Mouse (Mus musculus): ENCODE results near the gene Lamc3. TPM values are rescaled to one million over a fixed set of nuclear protein-coding genes. Genes with fewer than 3 reads are reported as not detected.
A peak's percentile ranks its signal among the peaks of the same experiment; 100 is the strongest.
"Not testable (repeated sequence)": the region's sequence is repeated elsewhere in the genome, so short reads cannot be mapped to it uniquely, and the experiment has no call there.

Lamc3 gene
- polyA plus RNA-seq, 1 experiment from 2014 or later = 3.9 TPM

DNA sequence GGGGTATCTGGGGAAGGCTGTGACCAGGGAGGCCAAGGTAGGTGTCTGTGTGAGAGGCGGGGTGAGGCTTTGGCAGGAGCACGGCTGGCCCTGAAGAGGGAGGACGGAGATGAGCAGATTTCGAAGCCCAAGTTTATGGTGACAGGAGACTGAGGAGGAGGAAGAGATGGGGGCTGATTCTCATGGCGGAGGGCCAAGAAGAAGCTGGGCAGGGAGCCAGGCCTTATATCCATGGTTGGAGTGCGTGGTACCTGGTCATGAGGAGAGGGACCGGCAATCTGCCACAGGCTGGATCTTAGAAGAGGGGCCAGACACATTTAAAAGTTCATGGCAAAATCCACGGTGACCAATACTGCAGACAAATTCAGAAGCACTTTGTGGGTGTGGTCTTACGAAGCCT is 19.3 kb downstream of the Lamc3 start:
- no peak overlapping the region for H3K9ac ChIP-seq
- no peaks in the 10 kb centered on the region for H3K27me3 ChIP-seq
- H3K27ac ChIP-seq = no peak overlapping the region
- 66% methylated on average over 9 of the region's 9 CpGs for WGBS
- H3K4me1 ChIP-seq = peaks cover 30% of the 10 kb centered on the region
- no peaks in the 10 kb centered on the region for H3K9me3 ChIP-seq
- no peak overlapping the region for H3K4me3 ChIP-seq
- no peaks in the 10 kb centered on the region for H3K36me3 ChIP-seq
- no peak overlapping the region for H3K4me2 ChIP-seq
- ATAC-seq (ENCODE audit: insufficient number of reproducible peaks, insufficient read depth, low FRiP score, low TSS enrichment, low read depth) = no peak

DNA sequence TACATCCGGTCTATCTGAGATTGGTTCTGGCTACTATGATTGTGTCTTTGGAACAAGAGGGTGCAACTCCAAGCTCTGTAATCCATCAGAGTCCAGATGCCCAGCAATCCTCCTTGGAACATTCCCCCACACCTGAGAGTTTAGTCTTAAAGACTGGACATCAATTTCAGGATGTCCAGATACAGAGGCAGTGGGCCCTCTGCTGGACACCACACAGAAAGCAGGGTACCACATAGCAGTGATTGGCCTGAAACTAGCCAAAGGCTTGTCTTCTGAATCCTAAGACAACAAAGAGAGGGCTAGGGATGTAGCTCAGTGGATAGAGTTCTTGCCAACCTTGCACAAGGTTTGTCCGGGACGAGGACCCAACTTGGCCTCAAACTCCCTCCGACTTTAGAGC is 25.5 kb downstream of the Lamc3 start:
- Histone ChIP-seq H3K4me3 (no peak overlapping the region), H3K4me1 (no peaks in the 10 kb centered on the region), H3K36me3 (no peaks in the 10 kb centered on the region), H3K9me3 (no peaks in the 10 kb centered on the region), H3K9ac (no peak overlapping the region), H3K27ac (no peak overlapping the region), H3K4me2 (no peak overlapping the region), H3K27me3 (no peaks in the 10 kb centered on the region)
- ATAC-seq (ENCODE audit: insufficient number of reproducible peaks, insufficient read depth, low FRiP score, low TSS enrichment, low read depth) = no peak
- whole genome bisulfite sequencing = 71% methylated on average over 4 of the region's 4 CpGs

DNA sequence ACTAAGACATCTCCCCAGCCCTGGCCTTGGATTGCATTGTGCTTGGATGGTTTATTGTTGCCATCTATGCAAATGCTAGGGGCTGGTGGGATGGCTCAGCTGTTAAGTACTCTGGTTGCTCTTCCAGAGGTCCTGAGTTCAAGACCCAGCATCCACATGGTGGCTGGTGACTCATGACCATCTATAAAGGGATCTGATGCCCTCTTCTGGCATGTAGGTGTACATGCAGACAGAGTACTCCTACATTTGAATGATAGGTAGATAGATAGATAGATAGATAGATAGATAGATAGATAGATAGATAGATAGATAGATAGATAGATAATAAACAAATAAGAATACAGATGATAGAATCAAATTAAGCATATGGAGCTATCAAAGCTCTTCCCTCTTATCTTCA is 27.1 kb downstream of the Lamc3 start:
- H3K36me3 ChIP-seq; H3K4me3 ChIP-seq; H3K27ac ChIP-seq; H3K9me3 ChIP-seq; H3K4me1 ChIP-seq; ATAC-seq (ENCODE audit: insufficient number of reproducible peaks, insufficient read depth, low FRiP score, low TSS enrichment, low read depth); H3K27me3 ChIP-seq; H3K4me2 ChIP-seq: not testable (repeated sequence)
- H3K9ac ChIP-seq = peak overlapping the region; percentile 32; the same call in 1 of the 2 replicates

DNA sequence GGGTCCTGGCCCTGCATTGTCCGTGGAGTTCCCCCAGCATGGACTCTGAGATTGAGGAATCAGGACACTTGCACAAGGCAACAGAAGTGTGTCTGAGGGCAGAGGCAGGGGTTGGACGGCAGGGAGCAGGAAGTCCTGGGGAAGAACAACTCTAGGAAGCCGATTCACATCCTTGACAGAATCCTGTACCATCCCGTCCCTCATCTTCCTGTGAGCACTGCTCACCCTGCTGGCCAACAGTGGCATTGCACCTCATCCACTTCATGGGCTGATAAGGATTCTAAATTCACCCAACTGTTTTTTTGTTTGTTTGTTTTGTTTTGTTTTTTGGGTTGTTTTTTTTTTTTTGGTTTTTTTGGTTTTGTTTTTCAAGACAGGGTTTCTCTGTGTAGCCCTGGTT is 28.0 kb downstream of the Lamc3 start:
- H3K27me3 ChIP-seq = peaks cover 8% of the 10 kb centered on the region
- H3K4me2 ChIP-seq = no peak overlapping the region
- WGBS = 20% methylated on average over 4 of the region's 4 CpGs
- no peak overlapping the region for H3K9ac ChIP-seq
- H3K27ac ChIP-seq = no peak overlapping the region
- H3K4me1 ChIP-seq = no peaks in the 10 kb centered on the region
- H3K36me3 ChIP-seq = no peaks in the 10 kb centered on the region
- no peaks in the 10 kb centered on the region for H3K9me3 ChIP-seq
- H3K4me3 ChIP-seq = no peak overlapping the region
- ATAC-seq (ENCODE audit: insufficient number of reproducible peaks, insufficient read depth, low FRiP score, low TSS enrichment, low read depth) = no peak

DNA sequence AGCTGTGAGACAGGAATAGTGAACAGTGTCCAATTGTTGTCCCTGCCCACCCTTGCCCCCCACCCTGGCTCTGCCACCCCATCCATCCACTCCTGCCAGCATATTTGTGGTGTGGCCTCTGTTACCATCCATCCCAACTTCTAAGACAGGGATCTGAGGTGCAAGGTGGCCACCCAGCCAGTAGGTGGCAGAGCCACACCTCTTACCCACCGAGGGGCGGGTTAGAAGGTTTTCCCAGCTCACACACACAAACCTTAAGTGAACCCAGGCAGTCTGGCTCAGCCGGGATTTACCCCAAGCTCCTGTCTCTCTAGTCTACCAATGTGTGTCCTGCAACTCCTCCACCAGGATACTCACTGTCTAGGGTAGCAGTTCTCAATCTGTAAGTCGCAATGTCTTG is 30.5 kb downstream of the Lamc3 start:
- H3K4me1 ChIP-seq = no peaks in the 10 kb centered on the region
- WGBS = 24% methylated on average over 4 of the region's 4 CpGs
- ATAC-seq (ENCODE audit: insufficient number of reproducible peaks, insufficient read depth, low FRiP score, low TSS enrichment, low read depth) = 0 out of 2 replicates have a peak, but pooled peaks have one; percentile 21

DNA sequence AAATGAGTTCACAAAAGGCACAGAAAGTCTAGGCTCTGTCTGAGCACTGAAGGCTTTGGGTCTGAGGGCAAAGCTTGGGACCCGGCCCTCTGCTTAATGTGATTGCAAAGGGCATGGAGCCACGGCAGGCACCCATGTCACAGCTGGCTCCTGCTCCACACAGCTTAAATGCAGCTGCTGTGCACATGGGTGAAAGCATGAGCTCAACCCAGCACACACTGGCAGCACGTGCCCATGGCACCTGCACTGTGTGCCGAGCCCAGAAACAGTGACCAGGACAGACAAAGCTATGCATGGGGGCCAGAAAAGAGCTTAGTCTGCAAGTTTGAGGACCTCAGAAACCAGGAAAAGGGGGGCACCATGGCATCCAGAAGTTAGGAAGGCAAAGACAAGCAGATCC is 36.6 kb downstream of the Lamc3 start:
- no peaks in the 10 kb centered on the region for H3K9me3 ChIP-seq
- no peaks in the 10 kb centered on the region for H3K36me3 ChIP-seq
- 73% methylated on average over 4 of the region's 4 CpGs for WGBS
- H3K9ac ChIP-seq = no peak overlapping the region
- H3K27me3 ChIP-seq = peaks cover 19% of the 10 kb centered on the region
- H3K4me1 ChIP-seq = no peaks in the 10 kb centered on the region
- H3K4me3 ChIP-seq = no peak overlapping the region
- H3K4me2 ChIP-seq = no peak overlapping the region
- no peak for ATAC-seq (ENCODE audit: insufficient number of reproducible peaks, insufficient read depth, low FRiP score, low TSS enrichment, low read depth)
- no peak overlapping the region for H3K27ac ChIP-seq

More for the DNA sequence above, 30.5 kb downstream of the Lamc3 start:
- Histone ChIP-seq H3K27ac (no peak overlapping the region), H3K4me3 (no peak overlapping the region), H3K27me3 (peaks cover 22% of the 10 kb centered on the region), H3K9me3 (no peaks in the 10 kb centered on the region), H3K36me3 (no peaks in the 10 kb centered on the region), H3K9ac (no peak overlapping the region), H3K4me2 (no peak overlapping the region)

DNA sequence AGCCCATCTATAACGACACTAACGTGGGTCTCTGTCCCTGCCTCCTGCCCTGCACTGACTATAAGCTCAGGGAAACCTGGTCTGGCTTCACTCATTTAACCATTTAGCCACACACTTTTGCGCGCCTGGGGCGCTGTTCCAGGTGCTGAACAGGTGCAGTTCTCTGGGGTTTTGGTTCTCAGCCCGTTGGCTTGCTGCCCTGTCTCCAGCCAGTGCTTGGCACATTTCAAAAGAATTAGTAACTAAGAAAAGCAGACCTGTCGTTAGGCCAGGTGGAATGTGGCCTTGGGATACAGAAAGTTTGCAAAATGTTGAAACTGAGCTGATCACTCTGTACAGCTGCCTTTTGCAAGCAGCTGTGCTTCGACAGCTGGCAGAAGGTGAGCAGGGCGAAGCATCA is 37.7 kb downstream of the Lamc3 start:
- 24% methylated on average over 9 of the region's 9 CpGs for WGBS

DNA sequence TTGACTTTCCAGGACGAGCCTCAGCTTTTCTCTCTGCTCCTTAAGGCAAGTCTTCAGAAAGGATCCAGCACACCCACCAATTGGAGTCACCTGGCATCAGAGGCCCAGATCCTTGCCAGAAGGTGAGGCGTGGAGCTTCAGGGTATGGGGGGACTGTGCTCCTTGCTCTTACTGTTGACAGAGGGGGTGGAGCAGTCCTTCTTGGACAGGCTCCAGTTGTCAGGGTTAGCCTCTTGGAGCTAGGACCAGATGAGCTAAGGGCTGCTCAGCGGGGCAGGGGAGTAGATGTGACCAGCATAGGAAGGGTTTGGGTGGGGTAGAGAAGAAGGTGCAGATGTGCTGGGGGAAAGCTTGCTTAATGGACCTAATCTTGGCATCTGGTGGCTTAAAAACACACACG is 38.8 kb downstream of the Lamc3 start:
- WGBS = 58% methylated on average over 4 of the region's 4 CpGs
- Histone ChIP-seq H3K36me3 (no peaks in the 10 kb centered on the region), H3K27ac (no peak overlapping the region), H3K4me2 (no peak overlapping the region), H3K4me1 (no peaks in the 10 kb centered on the region), H3K9me3 (no peaks in the 10 kb centered on the region), H3K4me3 (no peak overlapping the region), H3K9ac (no peak overlapping the region), H3K27me3 (peaks cover 10% of the 10 kb centered on the region; the same call in 1 of the 2 replicates)
- ATAC-seq (ENCODE audit: insufficient number of reproducible peaks, insufficient read depth, low FRiP score, low TSS enrichment, low read depth) = no peak

More for the DNA sequence above, 37.7 kb downstream of the Lamc3 start:
- Histone ChIP-seq H3K36me3 (no peaks in the 10 kb centered on the region), H3K4me1 (no peaks in the 10 kb centered on the region), H3K27me3 (peaks cover 16% of the 10 kb centered on the region), H3K9ac (no peak overlapping the region), H3K4me3 (no peak overlapping the region), H3K4me2 (no peak overlapping the region), H3K9me3 (no peaks in the 10 kb centered on the region), H3K27ac (no peak overlapping the region)
- ATAC-seq (ENCODE audit: insufficient number of reproducible peaks, insufficient read depth, low FRiP score, low TSS enrichment, low read depth) = no peak

DNA sequence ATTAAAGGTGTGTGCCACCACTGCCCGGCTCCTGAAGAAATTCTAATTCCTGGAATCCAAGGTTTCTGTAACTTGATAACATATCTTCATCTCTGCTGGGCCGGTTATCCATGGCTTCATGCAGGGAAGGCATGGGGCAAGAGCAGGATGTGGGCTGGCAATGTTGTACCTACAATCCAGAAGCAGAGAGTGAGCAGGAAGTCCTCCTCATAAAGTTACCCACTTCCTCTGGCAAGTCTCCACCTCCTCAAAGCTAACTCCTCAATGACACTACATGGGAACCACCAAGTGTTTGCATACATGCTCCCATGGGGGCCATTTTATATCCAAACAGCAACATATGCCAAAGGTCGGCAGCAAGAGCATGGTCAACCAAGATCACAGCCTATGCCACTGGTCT is 42.6 kb downstream of the Lamc3 start:
- Histone ChIP-seq H3K4me2 (no peak overlapping the region), H3K27me3 (no peaks in the 10 kb centered on the region)

DNA sequence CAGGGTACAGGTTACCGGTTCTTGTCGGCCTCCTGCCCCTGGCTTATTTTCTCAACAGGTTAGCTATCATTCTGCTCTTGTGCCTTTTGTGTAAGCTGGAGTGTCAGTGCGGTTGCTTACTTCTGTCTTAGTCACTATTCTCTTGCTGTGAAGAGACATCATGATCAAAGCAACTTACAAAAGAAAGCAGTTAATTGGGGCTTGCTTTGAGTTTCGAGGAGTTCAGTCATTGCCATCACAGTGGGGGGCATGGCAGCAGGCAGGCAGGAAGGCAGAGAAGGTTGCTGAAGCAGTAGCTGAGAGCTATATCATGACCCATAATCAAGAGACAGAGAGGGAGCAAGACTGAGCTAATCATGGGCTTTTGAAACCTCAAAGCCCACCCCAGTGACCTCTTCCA is 47.5 kb downstream of the Lamc3 start:
- Histone ChIP-seq H3K9me3 (no peaks in the 10 kb centered on the region), H3K4me2 (no peak overlapping the region), H3K27me3 (no peaks in the 10 kb centered on the region), H3K4me1 (no peaks in the 10 kb centered on the region), H3K27ac (no peak overlapping the region), H3K9ac (no peak overlapping the region), H3K4me3 (no peak overlapping the region), H3K36me3 (no peaks in the 10 kb centered on the region)
- ATAC-seq (ENCODE audit: insufficient number of reproducible peaks, insufficient read depth, low FRiP score, low TSS enrichment, low read depth) = no peak
- WGBS = 48% methylated on average over 4 of the region's 4 CpGs

More for the DNA sequence above, 42.6 kb downstream of the Lamc3 start:
- Histone ChIP-seq H3K9me3 (no peaks in the 10 kb centered on the region), H3K9ac (no peak overlapping the region), H3K4me3 (no peak overlapping the region), H3K27ac (no peak overlapping the region), H3K4me1 (no peaks in the 10 kb centered on the region), H3K36me3 (no peaks in the 10 kb centered on the region)
- WGBS = 71% methylated on average over 3 of the region's 3 CpGs
- no peak for ATAC-seq (ENCODE audit: insufficient number of reproducible peaks, insufficient read depth, low FRiP score, low TSS enrichment, low read depth)

DNA sequence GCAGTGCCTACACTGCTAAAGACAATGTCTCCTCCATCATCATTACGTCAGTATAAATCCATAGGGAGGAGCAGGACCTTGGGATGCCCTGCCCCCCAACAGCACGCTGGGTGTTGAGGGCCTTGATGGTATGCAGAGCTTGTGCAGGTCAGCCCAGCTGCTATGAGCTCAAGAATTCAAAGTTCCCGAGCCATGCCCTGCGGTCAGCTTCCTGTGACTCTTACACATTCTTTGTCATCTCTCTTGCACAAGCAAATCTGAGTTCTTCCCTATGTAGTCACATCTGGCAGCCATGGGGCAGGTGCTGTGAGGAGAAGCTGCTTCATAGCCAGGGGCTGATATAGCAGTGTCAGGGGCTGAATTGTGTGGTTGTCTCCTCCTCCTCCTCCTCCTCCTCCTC is 48.0 kb downstream of the Lamc3 start:
- Histone ChIP-seq H3K9me3 (no peaks in the 10 kb centered on the region), H3K4me1 (no peaks in the 10 kb centered on the region), H3K4me3 (no peak overlapping the region), H3K9ac (no peak overlapping the region), H3K4me2 (no peak overlapping the region), H3K27me3 (no peaks in the 10 kb centered on the region), H3K27ac (no peak overlapping the region), H3K36me3 (no peaks in the 10 kb centered on the region)
- no peak for ATAC-seq (ENCODE audit: insufficient number of reproducible peaks, insufficient read depth, low FRiP score, low TSS enrichment, low read depth)
- WGBS = 51% methylated on average over 4 of the region's 4 CpGs

DNA sequence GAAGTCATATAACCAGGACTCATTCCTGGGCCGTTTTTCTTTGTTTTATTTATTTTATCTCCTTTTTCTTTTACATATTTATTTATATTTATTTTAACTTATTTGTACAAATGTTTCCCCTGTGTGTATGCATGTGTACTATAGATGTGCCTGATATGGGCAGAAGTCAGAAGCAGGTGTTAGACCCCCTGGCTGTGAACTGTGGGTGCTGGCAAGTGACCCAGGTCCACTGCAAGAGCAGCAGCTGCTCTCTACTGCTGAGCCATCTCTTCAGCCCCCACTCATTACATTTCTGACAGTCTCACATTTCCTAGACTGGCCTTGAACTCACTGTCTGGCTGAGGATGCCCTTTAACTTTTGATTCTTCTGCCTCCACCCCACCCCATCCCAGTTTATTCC is 51.2 kb downstream of the Lamc3 start:
- Histone ChIP-seq H3K4me1 (no peaks in the 10 kb centered on the region), H3K27me3 (no peaks in the 10 kb centered on the region), H3K4me3 (no peak overlapping the region), H3K9ac (no peak overlapping the region), H3K36me3 (no peaks in the 10 kb centered on the region), H3K27ac (no peak overlapping the region), H3K9me3 (no peaks in the 10 kb centered on the region), H3K4me2 (no peak overlapping the region)
- no peak for ATAC-seq (ENCODE audit: insufficient number of reproducible peaks, insufficient read depth, low FRiP score, low TSS enrichment, low read depth)
- 85% methylated on average over 1 of the region's 1 CpGs for WGBS

DNA sequence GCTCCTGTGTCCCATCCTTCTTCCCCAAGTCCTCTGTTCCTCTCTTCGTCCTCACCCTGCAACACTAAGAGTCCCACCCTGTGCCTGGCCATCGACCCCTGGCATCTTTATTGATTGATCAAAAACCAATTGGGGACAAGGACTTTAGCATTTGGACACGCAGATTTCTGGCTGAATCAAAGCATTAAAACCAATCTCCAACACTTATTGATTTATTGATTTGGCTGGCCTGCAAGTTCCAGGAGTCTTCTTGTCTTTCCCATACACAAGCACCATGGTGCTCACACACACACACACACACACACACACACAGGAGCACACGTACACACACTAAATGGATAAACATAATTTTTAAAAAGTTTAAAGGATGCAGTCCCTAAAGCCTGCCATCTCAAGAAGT is 55.9 kb downstream of the Lamc3 start:
- Histone ChIP-seq H3K4me1 (no peaks in the 10 kb centered on the region), H3K9ac (no peak overlapping the region), H3K27ac (no peak overlapping the region), H3K27me3 (no peaks in the 10 kb centered on the region), H3K9me3 (no peaks in the 10 kb centered on the region), H3K4me2 (no peak overlapping the region), H3K4me3 (no peak overlapping the region), H3K36me3 (no peaks in the 10 kb centered on the region)
- ATAC-seq (ENCODE audit: insufficient number of reproducible peaks, insufficient read depth, low FRiP score, low TSS enrichment, low read depth) = no peak
- WGBS = 82% methylated on average over 4 of the region's 4 CpGs
